Mouse (Mus musculus): Measurements from ENCODE around the gene Tcea3. TPM values are rescaled to one million over a fixed set of nuclear protein-coding genes. Genes with fewer than 3 reads are reported as not detected.

Gene Tcea3
- polyA plus RNA-seq, 1 experiment from 2014 or later, result 37.6 TPM

- Histone ChIP-seq H3K4me1 (ENCODE audit: insufficient read depth) (0 out of 2 replicates have a peak, but pooled peaks cover 5% of the 10 kb centered on the region), H3K4me3 (ENCODE audit: low read depth, low read length) (no peak overlapping the region), H3K27me3 (ENCODE audit: insufficient read depth, low read length) (no peaks in the 10 kb centered on the region), H3K36me3 (replicated peaks; ENCODE audit: insufficient read depth, low read length) (no peaks in the 10 kb centered on the region), H3K9ac (replicated peaks) (no peak overlapping the region), H3K9me3 (ENCODE audit: low read length) (no peaks in the 10 kb centered on the region), H3K27ac (ENCODE audit: low read depth) (0 out of 2 replicates have a peak overlapping the region, but pooled peaks have one; percentile 60), H3K4me2 (ENCODE audit: low read depth, low read length) (no peak overlapping the region)
- TF ChIP-seq CTCF (IDR thresholded peaks at IDR 0.05; ENCODE audit: low read depth) (peak; percentile 95), EP300 (IDR thresholded peaks at IDR 0.05; ENCODE audit: low read depth) (no peak)
- ATAC-seq (peak; percentile 75), DNase-seq (peak; percentile 90)
- WGBS (ENCODE audit: insufficient replicate concordance), result 30% methylated on average over 10 of the region's 10 CpGs
These were observed 13.1 kb downstream of the Tcea3 start for GRCm38 (mm10) chr4:136260491-136261180.

GRCm38 (mm10) chr4:136261912-136262311 lies 14.4 kb downstream of the Tcea3 start:
- Histone ChIP-seq H3K36me3 (replicated peaks; ENCODE audit: insufficient read depth, low read length) (no peaks in the 10 kb centered on the region), H3K4me2 (ENCODE audit: low read depth, low read length) (no peak overlapping the region), H3K27me3 (ENCODE audit: insufficient read depth, low read length) (no peaks in the 10 kb centered on the region), H3K4me1 (ENCODE audit: insufficient read depth) (peaks cover 4% of the 10 kb centered on the region; the same call in 1 of the 2 replicates), H3K9ac (replicated peaks) (no peak overlapping the region), H3K27ac (ENCODE audit: low read depth) (no peak overlapping the region), H3K4me3 (ENCODE audit: low read depth, low read length) (no peak overlapping the region), H3K9me3 (ENCODE audit: low read length) (no peaks in the 10 kb centered on the region)
- no peak for DNase-seq
- no peak for TF ChIP-seq EP300 (IDR thresholded peaks at IDR 0.05; ENCODE audit: low read depth)
- no peak for TF ChIP-seq CTCF (IDR thresholded peaks at IDR 0.05; ENCODE audit: low read depth)
- WGBS (ENCODE audit: insufficient replicate concordance), result 57% methylated on average over 10 of the region's 10 CpGs
- no peak for ATAC-seq

GRCm38 (mm10) chr4:136263555-136263954 lies 16.0 kb downstream of the Tcea3 start:
- Histone ChIP-seq H3K9me3 (ENCODE audit: low read length) (no peaks in the 10 kb centered on the region), H3K9ac (replicated peaks) (no peak overlapping the region), H3K4me1 (ENCODE audit: insufficient read depth) (peaks cover 4% of the 10 kb centered on the region; the same call in 1 of the 2 replicates), H3K4me2 (ENCODE audit: low read depth, low read length) (no peak overlapping the region), H3K27me3 (ENCODE audit: insufficient read depth, low read length) (no peaks in the 10 kb centered on the region), H3K36me3 (replicated peaks; ENCODE audit: insufficient read depth, low read length) (no peaks in the 10 kb centered on the region), H3K4me3 (ENCODE audit: low read depth, low read length) (no peak overlapping the region), H3K27ac (ENCODE audit: low read depth) (no peak overlapping the region)
- 69% methylated on average over 4 of the region's 4 CpGs for WGBS (ENCODE audit: insufficient replicate concordance)
- no peak for DNase-seq
- TF ChIP-seq CTCF (IDR thresholded peaks at IDR 0.05; ENCODE audit: low read depth) (no peak), EP300 (IDR thresholded peaks at IDR 0.05; ENCODE audit: low read depth) (no peak)
- no peak for ATAC-seq

- Histone ChIP-seq H3K9me3 (ENCODE audit: low read length) (no peaks in the 10 kb centered on the region), H3K9ac (replicated peaks) (no peak overlapping the region), H3K27me3 (ENCODE audit: insufficient read depth, low read length) (no peaks in the 10 kb centered on the region), H3K4me2 (ENCODE audit: low read depth, low read length) (no peak overlapping the region; the same call in 1 of the 2 replicates), H3K4me3 (ENCODE audit: low read depth, low read length) (no peak overlapping the region), H3K36me3 (replicated peaks; ENCODE audit: insufficient read depth, low read length) (no peaks in the 10 kb centered on the region), H3K4me1 (ENCODE audit: insufficient read depth) (peaks cover 4% of the 10 kb centered on the region; the same call in 1 of the 2 replicates), H3K27ac (ENCODE audit: low read depth) (no peak overlapping the region)
- TF ChIP-seq EP300 (IDR thresholded peaks at IDR 0.05; ENCODE audit: low read depth) (no peak), CTCF (IDR thresholded peaks at IDR 0.05; ENCODE audit: low read depth) (no peak)
- peak; percentile 54; the same call in 1 of the 2 replicates for ATAC-seq
- 35% methylated on average over 9 of the region's 9 CpGs for WGBS (ENCODE audit: insufficient replicate concordance)
- peak; percentile 55 for DNase-seq
These were observed 19.3 kb downstream of the Tcea3 start for GRCm38 (mm10) chr4:136266716-136267343.

GRCm38 (mm10) chr4:136268912-136269311 lies 21.4 kb downstream of the Tcea3 start:
- no peak for DNase-seq
- no peak overlapping the region for H3K4me2 ChIP-seq (ENCODE audit: low read depth, low read length)
- ATAC-seq, result no peak
- H3K4me3 ChIP-seq (ENCODE audit: low read depth, low read length), result no peak overlapping the region
- no peaks in the 10 kb centered on the region for H3K27me3 ChIP-seq (ENCODE audit: insufficient read depth, low read length)
- peaks cover 4% of the 10 kb centered on the region; the same call in 1 of the 2 replicates for H3K36me3 ChIP-seq (replicated peaks; ENCODE audit: insufficient read depth, low read length)
- no peak overlapping the region for H3K27ac ChIP-seq (ENCODE audit: low read depth)
- 57% methylated on average over 1 of the region's 1 CpGs for WGBS (ENCODE audit: insufficient replicate concordance)
- no peak for TF ChIP-seq EP300 (IDR thresholded peaks at IDR 0.05; ENCODE audit: low read depth)
- no peak for TF ChIP-seq CTCF (IDR thresholded peaks at IDR 0.05; ENCODE audit: low read depth)
- peaks cover 4% of the 10 kb centered on the region; the same call in 1 of the 2 replicates for H3K4me1 ChIP-seq (ENCODE audit: insufficient read depth)
- H3K9me3 ChIP-seq (ENCODE audit: low read length), result peaks cover 5% of the 10 kb centered on the region; the same call in 1 of the 2 replicates
- H3K9ac ChIP-seq (replicated peaks), result no peak overlapping the region

- peaks cover 4% of the 10 kb centered on the region; the same call in 1 of the 2 replicates for H3K4me1 ChIP-seq (ENCODE audit: insufficient read depth)
- no peak overlapping the region for H3K9ac ChIP-seq (replicated peaks)
- peaks cover 5% of the 10 kb centered on the region; the same call in 1 of the 2 replicates for H3K9me3 ChIP-seq (ENCODE audit: low read length)
- no peak overlapping the region for H3K27ac ChIP-seq (ENCODE audit: low read depth)
- ATAC-seq, result no peak
- no peaks in the 10 kb centered on the region for H3K27me3 ChIP-seq (ENCODE audit: insufficient read depth, low read length)
- TF ChIP-seq CTCF (IDR thresholded peaks at IDR 0.05; ENCODE audit: low read depth) (no peak), EP300 (IDR thresholded peaks at IDR 0.05; ENCODE audit: low read depth) (no peak)
- peaks cover 4% of the 10 kb centered on the region; the same call in 1 of the 2 replicates for H3K36me3 ChIP-seq (replicated peaks; ENCODE audit: insufficient read depth, low read length)
- H3K4me2 ChIP-seq (ENCODE audit: low read depth, low read length), result no peak overlapping the region
- 79% methylated on average over 8 of the region's 8 CpGs for WGBS (ENCODE audit: insufficient replicate concordance)
- no peak overlapping the region for H3K4me3 ChIP-seq (ENCODE audit: low read depth, low read length)
- no peak for DNase-seq
These were observed 23.1 kb downstream of the Tcea3 start for GRCm38 (mm10) chr4:136270648-136271047.

Data from liver, postnatal 0 days (tissue).